Mouse (Mus musculus) thymus, adult 18-20 months (tissue): ENCODE data around the gene Hoxb5.

ENCODE experiments used
- DNase-seq, 2 experiments: peaks; one replicate each; pipeline ENCODE4 v3.0.0; 2022; ENCODE audit warnings: mixed read lengths in 2 of 2

Hoxb5 gene

DNA sequence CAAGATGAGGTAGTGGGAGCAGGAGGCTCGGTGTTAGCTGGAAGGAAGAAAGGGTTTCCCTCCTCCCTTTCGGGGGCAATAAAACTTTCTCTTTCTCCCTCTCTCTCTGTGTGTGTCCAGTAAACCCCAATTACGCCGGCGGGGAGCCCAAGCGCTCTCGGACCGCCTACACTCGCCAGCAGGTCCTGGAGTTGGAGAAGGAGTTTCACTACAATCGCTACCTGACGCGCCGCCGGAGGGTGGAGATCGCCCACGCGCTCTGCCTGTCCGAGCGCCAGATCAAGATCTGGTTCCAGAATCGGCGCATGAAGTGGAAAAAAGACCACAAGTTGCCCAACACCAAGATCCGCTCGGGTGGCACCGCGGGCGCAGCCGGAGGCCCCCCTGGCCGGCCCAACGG lies 16.8 kb downstream of the Hoxb5 start:
- DNase-seq: no peak

DNA sequence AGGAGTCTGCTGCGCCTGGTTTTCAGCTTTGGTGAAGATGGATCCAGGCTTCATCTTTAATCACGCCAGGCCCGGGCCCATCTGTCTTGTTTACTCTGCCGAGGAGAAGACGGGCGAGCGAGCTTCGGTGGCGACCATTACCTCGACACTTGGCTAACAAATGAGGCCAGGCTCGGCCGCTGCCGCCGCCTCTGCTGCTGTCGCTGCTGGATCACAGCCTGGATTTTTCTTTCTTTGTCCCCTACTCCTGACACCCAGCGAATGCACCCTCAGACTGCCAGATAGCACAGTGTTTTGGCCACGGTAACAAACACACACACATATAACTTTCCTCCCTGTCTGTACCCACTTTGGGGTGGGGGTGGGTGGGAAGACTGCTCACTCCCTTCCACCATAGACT lies 17.6 kb downstream of the Hoxb5 start:
- no peak for DNase-seq

DNA sequence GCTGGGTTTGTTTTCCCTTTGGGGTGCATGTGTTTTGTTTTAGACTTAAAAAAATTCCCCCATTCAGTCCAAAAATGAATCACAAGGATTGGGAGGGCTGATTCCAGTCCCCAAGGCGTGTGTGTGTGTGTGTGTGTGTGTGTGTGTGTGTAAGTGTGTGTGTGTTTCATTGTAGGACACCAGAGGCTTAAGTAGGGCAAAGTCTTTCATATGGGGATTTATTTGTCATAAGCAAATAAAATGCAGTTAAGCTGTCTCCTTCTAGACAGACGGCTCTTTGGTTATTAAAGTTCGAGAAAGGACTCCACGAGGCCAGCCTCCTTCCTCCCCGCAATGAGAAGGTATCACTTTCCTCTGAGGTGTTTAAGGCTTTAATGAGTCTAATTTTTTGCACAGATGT lies 18.7 kb downstream of the Hoxb5 start:
- DNase-seq: no peak

GRCm38 (mm10) chr11:96322738-96323137 lies 19.6 kb downstream of the Hoxb5 start:
- no peak for DNase-seq

DNA sequence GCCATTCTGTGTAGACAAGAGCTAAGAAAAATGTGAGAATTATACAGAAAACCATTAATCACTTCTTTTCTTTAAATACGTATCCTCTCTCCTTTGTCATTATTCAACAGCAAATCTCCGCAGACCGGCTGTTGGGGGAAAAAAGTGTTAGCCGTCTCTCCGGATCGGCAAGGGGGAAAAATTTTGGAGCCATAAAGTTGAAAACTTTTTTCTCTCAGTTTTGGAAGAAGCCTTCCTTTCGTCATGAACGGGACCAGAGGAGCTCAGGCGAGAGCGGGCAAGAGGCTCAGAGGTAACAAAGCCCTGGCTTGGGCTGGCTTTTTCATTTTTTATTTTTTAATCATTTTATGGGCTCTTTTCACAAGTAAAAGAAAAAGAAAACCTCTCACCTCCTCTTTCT lies 20.0 kb downstream of the Hoxb5 start, which contains the start of gene Hoxb3:
TSS of gene Hoxb3 (plus strand) at position 173 of the 400 bp plus-strand sequence.
- DNase-seq: no peak

DNA sequence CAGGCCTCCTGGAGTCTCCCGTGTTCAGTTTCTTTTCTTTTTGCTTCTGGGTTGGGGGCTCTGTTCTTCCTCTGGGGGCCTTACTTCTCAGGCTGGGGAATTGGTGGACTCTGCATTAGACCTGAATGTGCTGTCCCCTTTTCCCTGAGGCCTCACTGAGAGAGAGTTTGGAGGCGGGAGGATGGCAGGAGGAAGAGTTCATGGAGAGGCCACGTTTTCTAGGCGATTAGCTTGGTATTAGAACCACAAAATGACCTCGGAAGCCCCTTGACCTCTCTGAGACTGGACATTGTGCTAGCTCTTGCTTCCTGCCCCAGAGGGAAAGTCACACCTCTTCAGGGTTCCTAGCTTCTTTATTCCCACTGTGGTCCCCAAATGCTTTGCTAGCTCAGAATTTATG lies 21.0 kb downstream of the Hoxb5 start:
- DNase-seq: no peak

GRCm38 (mm10) chr11:96324965-96325364 lies 21.8 kb downstream of the Hoxb5 start:
- DNase-seq: no peak

GRCm38 (mm10) chr11:96325747-96326212 lies 22.6 kb downstream of the Hoxb5 start:
- no peak for DNase-seq

- DNase-seq: no peak
These were observed 23.6 kb downstream of the Hoxb5 start for GRCm38 (mm10) chr11:96326705-96327104.

DNA sequence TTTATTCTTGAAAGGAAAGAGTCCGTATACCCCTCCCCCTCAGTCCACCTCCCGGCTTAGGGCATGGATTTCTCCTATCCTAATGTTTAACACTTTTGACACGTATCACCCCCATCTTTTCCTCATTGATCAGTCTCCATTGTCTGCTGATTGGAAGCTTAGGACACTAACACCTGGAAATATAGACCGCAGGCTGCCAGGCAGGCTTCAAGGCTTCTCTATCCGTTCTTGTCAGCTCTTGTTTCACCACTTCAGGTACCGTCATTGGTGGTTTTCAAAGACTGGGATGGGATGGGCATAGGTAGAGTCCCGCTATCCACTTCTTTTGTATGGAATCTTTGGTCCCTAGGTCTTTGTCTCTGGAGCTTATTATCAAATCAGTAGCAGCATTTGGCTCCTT lies 24.0 kb downstream of the Hoxb5 start:
- DNase-seq: no peak

GRCm38 (mm10) chr11:96327750-96328149 lies 24.6 kb downstream of the Hoxb5 start:
- DNase-seq: no peak

DNA sequence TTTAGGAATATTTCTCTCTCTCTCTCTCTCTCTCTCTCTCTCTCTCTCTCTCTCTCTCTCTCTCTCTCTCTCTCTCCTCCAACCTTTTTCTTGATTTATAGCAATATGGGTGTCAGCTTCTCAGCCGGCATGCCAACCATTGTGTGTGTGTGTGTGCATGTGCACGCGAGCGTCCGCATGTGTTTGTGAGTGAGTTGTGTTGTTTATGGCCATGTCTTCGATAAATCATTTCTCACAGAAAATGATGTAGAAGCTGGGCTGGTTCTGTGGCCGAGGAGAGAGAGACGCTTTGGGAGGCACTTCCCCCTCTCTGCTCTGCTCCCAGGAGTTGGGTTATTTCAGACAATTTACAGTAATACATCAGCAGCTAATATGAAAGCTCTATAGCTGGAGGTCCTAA lies 25.5 kb downstream of the Hoxb5 start:
- DNase-seq: no peak

DNA sequence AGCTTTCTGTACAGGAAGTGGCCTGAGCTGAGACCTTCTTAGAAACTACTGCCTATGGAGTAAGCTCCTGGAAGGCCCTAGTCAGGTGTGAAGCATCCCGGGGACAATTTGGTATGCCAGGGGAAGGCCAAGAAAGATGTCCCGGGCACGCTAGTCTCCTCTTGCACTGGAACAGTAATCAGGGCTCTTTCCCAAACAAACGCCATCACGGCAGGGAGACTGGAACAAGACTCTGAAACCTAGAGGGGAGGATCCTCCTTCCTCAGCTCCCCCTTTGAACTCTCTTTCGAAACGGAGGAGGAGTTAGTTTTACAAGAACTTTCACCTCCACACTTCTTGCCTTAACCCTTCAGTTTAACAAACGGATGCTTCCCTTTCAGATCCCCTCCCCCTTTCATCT lies 29.0 kb downstream of the Hoxb5 start:
- DNase-seq: no peak

- DNase-seq: no peak
These were observed 29.5 kb downstream of the Hoxb5 start for GRCm38 (mm10) chr11:96332618-96333032.

- DNase-seq: no peak
These were observed 30.3 kb downstream of the Hoxb5 start for GRCm38 (mm10) chr11:96333241-96334001.

GRCm38 (mm10) chr11:96334002-96334364 lies 30.8 kb downstream of the Hoxb5 start:
- DNase-seq: no peak

DNA sequence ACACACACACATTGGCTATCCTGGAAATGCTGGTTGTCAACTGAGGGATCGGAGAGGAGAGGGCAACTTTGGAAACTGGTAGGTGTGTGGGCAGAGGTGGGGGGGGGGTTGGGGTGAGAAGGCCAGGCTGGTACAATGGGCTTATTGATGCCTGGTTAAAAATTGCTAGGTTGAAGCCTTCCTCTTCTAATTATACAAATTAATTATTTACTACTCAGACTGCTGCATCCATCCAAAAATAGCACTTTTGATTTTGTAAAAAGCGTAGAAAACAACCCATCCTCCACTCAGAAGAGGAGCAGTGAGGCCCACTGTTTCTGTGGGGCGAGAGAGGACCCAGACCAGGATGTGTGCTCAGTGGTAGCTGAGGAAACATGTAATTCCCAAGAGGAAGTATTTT lies 31.9 kb downstream of the Hoxb5 start:
- no peak for DNase-seq

DNA sequence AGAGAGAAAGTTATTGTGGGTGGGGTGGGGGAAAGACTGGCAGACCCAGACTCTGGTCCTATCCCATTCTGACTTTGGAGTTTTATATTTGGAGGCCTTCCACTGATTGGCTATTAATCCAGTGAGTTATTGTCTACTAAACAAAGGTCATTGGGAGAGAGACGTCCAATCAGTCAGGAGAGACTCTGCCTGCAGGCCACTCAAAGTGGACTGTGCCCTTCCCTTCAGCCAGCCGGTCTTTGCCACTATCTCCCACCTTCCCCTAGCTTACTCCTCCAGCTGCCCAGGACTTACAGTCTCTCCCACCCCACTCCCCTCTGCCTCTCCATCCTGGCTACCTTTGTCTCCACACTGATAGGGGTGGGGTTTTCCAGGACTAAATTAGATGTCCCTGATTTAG lies 33.5 kb downstream of the Hoxb5 start:
- DNase-seq: no peak

- DNase-seq: no peak
These were observed 33.9 kb downstream of the Hoxb5 start for GRCm38 (mm10) chr11:96337026-96337425.

DNA sequence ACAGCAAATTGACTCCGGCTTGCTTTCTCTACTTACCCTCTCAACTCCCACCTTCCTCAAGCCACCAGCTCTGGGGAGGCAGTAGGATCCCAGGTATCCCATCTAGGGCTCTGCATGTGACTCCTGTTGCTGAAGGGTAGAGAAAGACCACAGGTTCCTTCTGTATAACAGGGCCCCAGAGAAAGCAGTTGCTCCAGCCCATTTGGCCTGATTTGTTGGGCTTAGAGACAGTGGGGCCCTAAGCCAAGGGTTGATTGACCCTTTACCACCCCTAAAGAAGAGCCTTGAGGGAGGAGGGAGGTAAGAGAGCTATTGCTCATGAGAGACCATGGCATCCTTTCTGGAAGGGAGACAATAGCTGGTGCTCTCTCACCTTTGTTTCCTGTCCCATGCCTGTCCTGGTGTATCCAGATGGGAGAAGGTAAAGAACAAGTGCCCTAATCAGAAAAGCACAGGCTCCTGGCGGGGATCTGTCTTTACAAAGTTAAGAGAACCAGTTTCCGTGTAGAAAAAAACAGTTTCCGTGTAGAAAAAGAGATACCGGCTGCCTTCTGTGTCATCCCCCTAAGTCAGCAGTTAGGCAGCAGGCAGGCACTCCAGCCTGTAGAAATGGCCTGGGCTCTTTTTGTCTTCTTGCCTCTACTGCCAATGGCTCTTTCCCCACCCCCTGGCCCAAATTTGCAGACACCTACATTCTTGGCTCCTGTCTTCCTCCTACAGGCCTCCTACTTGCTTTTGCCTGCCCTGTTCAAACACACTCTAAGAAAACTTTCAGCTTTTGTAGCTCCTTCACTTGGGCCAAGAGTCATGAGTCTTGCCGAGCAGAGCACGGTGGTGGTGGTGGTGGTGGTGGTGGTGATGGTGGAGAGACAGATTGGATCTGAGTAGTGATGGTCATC lies 36.1 kb downstream of the Hoxb5 start:
- DNase-seq: no peak

- no peak for DNase-seq
These were observed 37.7 kb downstream of the Hoxb5 start for GRCm38 (mm10) chr11:96340698-96341365.

GRCm38 (mm10) chr11:96341701-96342575 lies 38.8 kb downstream of the Hoxb5 start:
- no peak for DNase-seq
